Mouse (Mus musculus) thymus, postnatal 25 days (tissue): ENCODE measurements around the gene Cacna1c.
"Not testable (repeated sequence)": the region's sequence is repeated elsewhere in the genome, so short reads cannot be mapped to it uniquely, and the experiment has no call there.

Source experiments
- DNase-seq: peaks from one replicate; pipeline ENCODE4 v3.0.0; 2022

The Cacna1c gene

GRCm38 (mm10) chr6:118641671-118642325 is 554.4 kb downstream of the Cacna1c start:
- DNase-seq = no peak

DNA sequence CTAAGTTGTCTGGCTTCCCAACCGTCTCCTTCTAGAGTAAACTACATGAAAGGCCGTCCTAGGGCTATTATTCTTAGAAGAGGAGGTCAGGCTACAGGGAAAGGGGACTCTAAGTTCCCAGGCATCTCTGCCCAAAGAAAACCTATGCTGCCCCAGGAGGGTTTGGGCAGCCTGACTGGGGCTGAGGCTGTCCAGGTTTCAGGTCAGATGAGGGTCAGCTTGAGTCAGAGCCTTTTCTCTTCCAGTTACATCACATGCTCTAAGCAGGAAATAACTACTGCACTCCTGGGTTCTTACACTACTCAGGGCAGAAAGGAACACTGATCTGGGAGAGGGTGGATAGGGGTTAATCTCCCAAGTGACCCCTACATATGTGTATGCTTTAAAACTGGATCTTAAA is 556.4 kb downstream of the Cacna1c start:
- no peak for DNase-seq

GRCm38 (mm10) chr6:118638911-118639310 is 557.3 kb downstream of the Cacna1c start:
- DNase-seq = no peak

DNA sequence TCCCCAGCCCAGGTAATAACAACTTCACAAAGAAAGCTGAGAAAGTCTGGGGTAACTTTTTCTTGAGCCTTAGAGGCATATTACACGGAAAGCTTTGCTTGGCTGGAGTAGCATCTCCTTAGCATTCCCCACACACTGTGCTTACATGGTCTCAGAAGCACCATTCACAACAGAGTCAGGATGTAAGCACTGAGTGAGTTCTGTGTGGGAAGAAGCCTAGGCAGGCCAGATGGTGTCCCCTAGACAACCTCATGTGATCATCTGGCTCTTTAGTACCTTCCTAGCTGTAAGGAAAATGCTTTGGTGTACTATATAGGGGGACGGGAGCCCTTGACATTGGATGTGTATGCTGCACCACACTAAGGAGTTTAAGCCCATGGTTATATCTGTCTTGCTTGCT is 563.7 kb downstream of the Cacna1c start:
- DNase-seq = no peak

DNA sequence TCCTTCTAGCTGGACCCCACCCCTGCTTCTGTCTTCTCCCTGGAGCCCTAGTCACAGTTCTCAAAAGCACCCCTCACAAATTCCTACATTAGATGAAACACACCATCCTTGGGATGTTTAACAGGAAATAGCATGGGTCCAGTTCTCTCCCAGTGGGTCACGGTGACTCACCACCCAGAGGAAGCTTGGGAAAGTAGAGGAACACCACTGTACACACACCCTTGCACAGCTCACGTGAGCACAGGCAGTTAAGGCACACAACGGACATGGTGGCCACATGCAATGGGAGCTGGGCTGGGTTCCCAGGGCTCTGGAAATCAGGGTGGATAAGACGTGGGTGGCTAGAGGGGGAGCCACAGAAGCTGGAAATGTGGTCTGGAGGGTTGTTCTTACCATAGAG is 566.2 kb downstream of the Cacna1c start:
- DNase-seq = no peak

DNA sequence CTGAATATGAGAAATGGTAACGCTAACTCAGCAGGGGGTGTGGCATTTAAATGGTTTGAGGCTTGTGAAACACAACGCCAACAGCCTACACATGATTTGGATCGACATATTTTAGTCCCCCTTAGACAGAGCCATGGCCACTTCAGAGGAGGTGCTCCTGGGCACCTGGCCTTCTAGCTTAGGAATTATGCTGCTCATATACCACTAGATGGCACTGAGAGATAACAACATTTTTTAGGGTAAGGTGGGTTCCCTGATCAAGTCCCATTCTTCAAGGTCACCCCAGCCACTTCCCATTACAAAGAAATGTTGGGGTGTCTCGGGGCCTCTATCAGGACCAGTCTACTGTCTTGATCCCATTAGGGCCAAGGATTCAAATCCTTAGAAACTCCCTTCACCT is 570.0 kb downstream of the Cacna1c start:
- DNase-seq = no peak

DNA sequence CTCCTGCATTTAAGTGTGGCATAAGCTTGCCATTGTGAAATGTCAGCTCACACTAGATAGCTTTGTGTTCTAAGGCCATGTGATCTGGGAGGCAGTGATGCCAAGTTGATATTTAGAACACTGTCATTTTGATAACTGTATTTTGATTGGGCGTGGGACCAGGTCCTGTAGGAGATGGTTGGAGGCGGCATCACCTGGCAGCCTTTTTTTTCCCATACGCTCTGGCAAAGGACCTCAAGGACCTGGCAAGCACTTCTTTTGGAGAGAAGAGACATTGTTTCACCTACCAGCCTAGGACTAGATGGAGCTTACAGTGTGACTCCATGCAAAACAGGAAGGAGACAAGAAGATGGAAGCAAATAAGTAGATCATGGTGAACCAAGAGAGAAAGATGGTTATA is 572.6 kb downstream of the Cacna1c start:
- DNase-seq = no peak

GRCm38 (mm10) chr6:118621866-118622265 is 574.4 kb downstream of the Cacna1c start:
- DNase-seq = no peak

DNA sequence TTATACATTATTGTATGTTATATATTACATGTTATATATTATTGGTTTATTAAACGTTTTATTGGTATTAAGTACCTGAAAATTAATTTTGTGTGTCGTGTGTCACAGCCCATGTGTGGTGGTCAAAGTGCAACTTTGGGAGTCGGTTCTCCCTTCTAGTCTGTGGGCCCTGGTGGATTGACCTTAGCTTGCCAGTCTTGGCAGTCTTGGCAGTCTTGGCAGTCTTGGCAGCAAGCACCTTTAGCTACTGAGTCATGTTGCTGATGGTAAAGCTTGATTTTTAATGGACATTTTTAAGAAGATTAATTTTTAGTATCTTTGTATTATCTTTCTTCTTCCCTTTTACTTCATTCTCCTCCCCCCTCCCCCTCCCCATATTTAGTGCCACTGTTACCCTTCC is 574.8 kb downstream of the Cacna1c start:
- no peak for DNase-seq

GRCm38 (mm10) chr6:118608906-118609305 is 587.3 kb downstream of the Cacna1c start:
- no peak for DNase-seq

DNA sequence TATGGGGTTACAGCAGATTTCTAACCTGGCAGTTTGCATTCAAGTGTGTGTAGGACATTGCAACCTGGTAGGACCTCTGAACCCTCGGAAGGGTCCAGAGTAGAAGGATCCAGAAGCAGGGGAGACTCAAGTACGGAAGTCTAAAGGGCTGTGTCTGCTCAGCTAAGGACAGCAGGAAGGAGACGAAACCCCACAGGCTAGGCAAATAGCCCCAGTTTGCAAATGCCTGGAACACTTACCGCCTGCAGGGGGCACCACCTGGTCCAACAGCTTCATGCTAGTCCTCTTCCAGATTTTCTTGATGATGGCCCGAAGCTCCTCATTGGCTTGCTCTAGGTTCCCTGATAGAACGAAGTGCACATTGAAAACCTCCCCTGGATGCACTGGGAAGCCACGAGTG is 590.2 kb downstream of the Cacna1c start:
- no peak for DNase-seq

DNA sequence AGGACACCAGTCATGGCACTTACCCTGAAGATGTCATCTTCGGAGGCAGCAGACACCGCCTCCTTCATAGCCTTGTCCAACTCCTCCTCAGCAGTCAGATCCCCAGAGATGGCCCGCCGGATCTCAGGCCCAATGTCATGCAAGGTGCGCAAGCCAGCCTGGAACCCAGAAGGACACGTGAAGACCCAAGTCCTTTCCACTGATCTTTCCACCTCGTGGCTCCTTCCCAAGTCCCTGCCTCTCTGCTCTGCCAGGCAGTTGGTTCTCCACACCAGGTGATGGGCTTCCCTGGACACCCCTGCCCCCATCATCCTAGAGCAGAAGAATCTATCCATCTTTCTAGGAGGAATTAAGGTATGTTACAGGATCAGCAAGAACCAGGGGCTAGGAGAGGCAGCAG is 592.4 kb downstream of the Cacna1c start:
- no peak for DNase-seq

- DNase-seq = no peak
Observed at GRCm38 (mm10) chr6:118595681-118596055, 600.5 kb downstream of the Cacna1c start.

DNA sequence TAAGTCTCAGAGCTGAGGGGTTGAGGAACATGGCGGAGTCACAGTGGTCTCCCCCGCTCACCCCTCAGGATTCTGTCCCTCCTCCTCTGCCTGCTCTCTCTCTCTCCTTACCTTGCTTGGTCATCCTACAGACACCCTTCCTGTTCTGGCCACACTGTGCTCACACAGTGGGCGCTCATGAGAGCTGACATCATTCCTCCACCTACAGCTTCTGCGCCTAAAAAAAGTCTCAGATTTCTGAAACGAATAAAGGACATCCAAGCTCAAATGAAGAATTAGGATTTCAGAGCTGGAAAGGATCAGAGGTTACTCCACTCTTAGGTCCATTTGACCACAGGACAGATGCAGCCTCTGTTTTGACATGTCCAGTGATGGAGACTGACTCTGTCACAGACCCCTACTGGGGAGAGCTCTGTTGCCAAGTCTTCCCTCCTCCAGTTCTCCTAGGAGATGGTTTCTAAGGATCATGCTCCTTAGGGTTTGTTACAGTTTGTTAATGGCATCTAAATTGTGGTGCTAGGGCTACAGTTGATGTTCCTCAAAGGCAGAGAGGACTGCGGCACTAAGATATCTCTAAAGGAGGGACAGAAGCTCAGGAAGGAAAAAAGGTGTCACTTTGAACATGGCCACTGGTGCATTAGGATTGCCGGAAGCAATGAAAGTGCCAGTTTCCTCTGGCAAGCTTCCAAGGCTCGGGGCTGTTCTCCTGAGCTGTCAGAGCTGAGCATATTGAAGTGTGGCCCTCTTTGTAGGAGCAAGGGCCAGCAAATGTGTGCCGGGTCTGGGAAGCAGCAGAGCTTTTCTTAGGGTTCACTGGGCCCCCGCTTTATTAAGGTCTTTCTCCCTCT is 601.2 kb downstream of the Cacna1c start:
- DNase-seq = no peak

GRCm38 (mm10) chr6:118594070-118594469 is 602.1 kb downstream of the Cacna1c start:
- DNase-seq = no peak

DNA sequence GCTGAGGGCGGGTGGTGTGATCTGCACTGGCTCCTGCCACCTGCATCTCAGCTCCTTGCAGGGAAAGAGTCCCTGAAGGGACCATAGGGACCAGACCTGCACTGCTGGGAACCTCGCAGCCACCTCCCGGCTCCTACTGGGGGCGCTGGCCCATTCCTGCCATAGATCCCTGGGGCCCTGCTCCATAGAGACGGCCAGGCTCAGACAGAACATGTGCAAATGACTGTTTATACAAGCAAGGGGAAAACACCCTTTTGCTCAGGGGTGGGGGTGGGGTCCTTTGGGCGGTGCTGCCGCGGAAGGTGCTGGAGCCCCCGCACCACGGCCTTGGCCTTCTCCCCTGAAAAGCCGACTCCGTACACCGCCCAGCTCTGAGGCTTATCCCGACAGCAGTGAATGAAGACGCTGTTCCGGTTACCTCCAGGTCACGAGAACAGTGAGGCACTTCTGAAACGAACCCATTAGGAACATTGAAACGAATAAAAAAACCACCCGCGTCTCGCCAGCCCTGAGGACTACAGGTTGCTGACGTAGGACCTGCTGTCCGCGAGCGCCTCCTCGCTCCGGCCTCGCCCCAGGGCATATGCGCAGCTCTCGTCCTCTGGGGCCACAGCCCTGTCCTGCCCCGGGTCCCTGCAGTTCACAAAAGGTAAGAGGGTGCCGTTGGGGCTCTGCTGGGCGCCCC is 602.7 kb downstream of the Cacna1c start:
- no peak for DNase-seq

GRCm38 (mm10) chr6:118592662-118593376 is 603.4 kb downstream of the Cacna1c start:
- DNase-seq = no peak

- DNase-seq = not testable (repeated sequence)
Observed at GRCm38 (mm10) chr6:118578741-118579140, 617.5 kb downstream of the Cacna1c start.

DNA sequence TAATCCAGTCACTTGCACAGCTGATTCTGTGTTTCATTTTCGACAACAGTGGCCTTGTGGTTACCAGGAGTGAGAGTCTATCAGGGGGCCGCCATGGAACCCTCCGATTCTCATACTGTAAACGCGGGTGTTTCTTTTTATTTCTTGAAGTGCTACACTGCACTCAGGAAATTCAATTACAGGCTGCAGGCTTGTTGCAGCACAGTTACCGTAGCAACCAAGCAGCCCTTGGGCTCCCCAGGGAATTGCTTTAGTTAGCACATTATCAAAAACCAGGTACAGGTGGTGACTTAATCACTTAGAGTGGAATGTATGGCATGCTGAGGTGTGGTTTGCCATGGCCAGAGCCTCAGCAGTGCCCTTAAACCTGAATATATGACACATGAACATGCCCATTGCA is 621.9 kb downstream of the Cacna1c start:
- DNase-seq = no peak

GRCm38 (mm10) chr6:118567816-118568215 is 628.4 kb downstream of the Cacna1c start:
- DNase-seq = no peak

DNA sequence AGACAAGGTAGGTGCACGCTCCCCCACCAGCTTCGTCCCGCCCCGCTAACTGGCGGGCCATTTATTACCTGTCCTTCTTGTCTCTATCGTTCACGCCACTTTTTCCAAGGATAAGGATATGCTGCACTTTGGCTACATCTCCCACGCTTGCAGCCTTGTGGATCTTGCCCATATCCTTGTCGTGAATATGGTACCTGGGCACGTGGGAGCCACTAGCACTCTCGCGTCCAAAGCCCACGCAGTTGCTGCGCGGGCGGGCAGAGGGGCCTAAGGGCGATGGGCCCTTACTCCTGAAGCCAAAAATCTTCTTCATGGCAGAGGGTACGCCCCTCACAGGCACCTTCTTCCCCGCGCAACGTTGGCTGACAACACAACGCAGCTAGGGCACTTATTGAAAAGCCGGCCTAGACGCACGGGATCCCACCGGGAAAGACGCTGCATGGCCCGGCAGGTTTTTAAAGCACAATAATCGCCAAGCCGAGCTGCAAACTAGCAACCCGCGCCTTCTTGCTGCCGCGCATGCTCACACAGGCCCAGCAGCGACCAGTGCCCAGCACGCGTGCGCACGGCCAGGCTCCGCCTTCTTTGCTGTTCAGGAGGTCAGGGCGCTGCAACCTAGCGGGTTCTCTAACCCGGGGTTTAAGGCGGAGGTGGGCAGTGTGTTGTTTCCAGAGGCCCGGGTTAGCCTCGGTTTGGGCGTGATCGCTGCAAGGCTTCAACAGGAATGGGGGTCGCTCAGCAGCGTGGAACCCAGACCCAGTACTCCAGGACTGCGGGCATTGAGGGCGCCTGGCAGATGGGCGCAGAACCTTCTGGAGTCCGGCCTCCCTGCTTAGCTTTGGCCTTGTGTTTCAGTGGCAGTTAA is 634.2 kb downstream of the Cacna1c start, which contains the start of gene Ankrd26:
Gene Ankrd26, minus strand, starts transcription at position 482 of the 865 bp plus-strand sequence.
- DNase-seq = peak; percentile 93

- no peak for DNase-seq
Observed at GRCm38 (mm10) chr6:118561225-118561624, 635.0 kb downstream of the Cacna1c start.
